Mouse (Mus musculus) embryo, embryonic 11.5 days (tissue): ENCODE data around the gene Tesk2.
"Not testable (repeated sequence)": the region's sequence is repeated elsewhere in the genome, so short reads cannot be mapped to it uniquely, and the experiment has no call there.

ENCODE experiments used
- DNase-seq: peaks from one replicate; pipeline ENCODE4 v3.0.0-alpha.2; 2012; ENCODE audit warnings: low read depth, low spot score

The Tesk2 gene

GRCm38 (mm10) chr4:116788956-116789355 lies 68.2 kb downstream of the Tesk2 start:
- DNase-seq: peak; percentile 81

- DNase-seq: no peak
Observed at GRCm38 (mm10) chr4:116792453-116792852, 71.7 kb downstream of the Tesk2 start.

GRCm38 (mm10) chr4:116794273-116794672 lies 73.5 kb downstream of the Tesk2 start:
- no peak for DNase-seq

- no peak for DNase-seq
Observed at GRCm38 (mm10) chr4:116796442-116797110, 75.8 kb downstream of the Tesk2 start.

- DNase-seq: no peak
Observed at GRCm38 (mm10) chr4:116799901-116800300, 79.2 kb downstream of the Tesk2 start.

- peak; percentile 96 for DNase-seq
Observed at GRCm38 (mm10) chr4:116807197-116808129, 86.7 kb downstream of the Tesk2 start, which contains the start of the genes Toe1 and Mutyh. TSS of gene Toe1 (minus strand) at chr4:116807640. TSS of gene Mutyh (plus strand) at chr4:116807723.

- DNase-seq: no peak
Observed at GRCm38 (mm10) chr4:116811012-116811411, 90.3 kb downstream of the Tesk2 start.

- DNase-seq: no peak
Observed at GRCm38 (mm10) chr4:116815276-116815675, 94.5 kb downstream of the Tesk2 start.

GRCm38 (mm10) chr4:116817486-116817885 lies 96.7 kb downstream of the Tesk2 start:
- DNase-seq: no peak

GRCm38 (mm10) chr4:116819968-116820901 lies 99.5 kb downstream of the Tesk2 start:
- DNase-seq: no peak

GRCm38 (mm10) chr4:116820902-116821693 lies 100.3 kb downstream of the Tesk2 start:
- DNase-seq: no peak

GRCm38 (mm10) chr4:116821694-116822016 lies 100.9 kb downstream of the Tesk2 start, which contains the start of gene Hpdl:
TSS of gene Hpdl (minus strand) at chr4:116821707.
- no peak for DNase-seq

GRCm38 (mm10) chr4:116824541-116825004 lies 103.8 kb downstream of the Tesk2 start:
- DNase-seq: no peak

- DNase-seq: peak; percentile 71
Observed at GRCm38 (mm10) chr4:116827819-116828218, 107.1 kb downstream of the Tesk2 start.

GRCm38 (mm10) chr4:116829364-116830069 lies 108.8 kb downstream of the Tesk2 start:
- DNase-seq: no peak

- DNase-seq: no peak
Observed at GRCm38 (mm10) chr4:116830070-116830368, 109.3 kb downstream of the Tesk2 start.

- DNase-seq: no peak
Observed at GRCm38 (mm10) chr4:116838999-116839398, 118.3 kb downstream of the Tesk2 start.

- DNase-seq: not testable (repeated sequence)
Observed at GRCm38 (mm10) chr4:116840096-116840495, 119.3 kb downstream of the Tesk2 start.

GRCm38 (mm10) chr4:116840841-116841240 lies 120.1 kb downstream of the Tesk2 start:
- DNase-seq: no peak

GRCm38 (mm10) chr4:116844324-116844723 lies 123.6 kb downstream of the Tesk2 start:
- DNase-seq: no peak
